Mouse (Mus musculus): Measurements from ENCODE around the gene Acvrl1. TPM values are rescaled to one million over a fixed set of nuclear protein-coding genes. Genes with fewer than 3 reads are reported as not detected.

Acvrl1 gene
- total RNA-seq, 1 experiment from 2014 or later = 15.5 TPM

DNA sequence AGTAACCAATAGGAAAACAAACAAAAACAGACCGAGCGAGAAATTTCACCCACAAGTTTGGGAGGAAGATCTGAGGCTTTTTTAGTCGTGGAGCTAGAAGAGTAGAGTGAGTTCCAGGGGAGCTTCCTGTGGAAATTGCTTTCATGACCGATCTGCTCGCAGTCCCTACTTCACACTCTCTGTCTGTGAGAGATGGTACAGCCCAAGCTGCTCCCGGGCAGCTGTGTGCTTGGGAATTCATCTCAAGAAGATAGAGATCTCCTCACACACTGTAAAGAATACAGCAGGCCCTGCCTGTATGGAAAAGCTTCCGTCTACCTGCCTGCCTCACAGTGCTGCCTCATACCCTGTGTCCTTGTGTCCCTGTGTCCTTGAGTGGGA lies 63.9 kb downstream of the Acvrl1 start:
- DNase-seq = no peak

DNA sequence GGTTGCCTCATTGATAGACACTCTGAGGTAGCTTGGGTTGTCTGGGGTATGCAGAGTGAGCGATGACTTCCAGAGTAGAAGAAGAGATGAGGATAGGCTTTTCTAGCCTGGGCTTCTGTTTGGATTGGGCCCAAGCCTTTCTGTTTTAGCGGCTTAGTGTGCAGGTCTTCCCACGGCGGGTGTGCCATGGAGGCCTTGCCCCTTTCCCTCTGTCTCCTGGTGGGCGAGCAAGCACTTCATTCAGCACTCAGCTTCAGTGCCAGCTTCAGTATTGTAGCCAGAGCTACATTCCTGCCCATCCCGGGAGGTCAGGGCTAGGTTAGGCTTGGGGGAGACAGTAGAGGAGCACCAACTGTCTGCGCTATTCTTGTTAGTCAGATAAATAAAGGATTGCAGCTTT lies 64.3 kb downstream of the Acvrl1 start:
- no peak for DNase-seq

DNA sequence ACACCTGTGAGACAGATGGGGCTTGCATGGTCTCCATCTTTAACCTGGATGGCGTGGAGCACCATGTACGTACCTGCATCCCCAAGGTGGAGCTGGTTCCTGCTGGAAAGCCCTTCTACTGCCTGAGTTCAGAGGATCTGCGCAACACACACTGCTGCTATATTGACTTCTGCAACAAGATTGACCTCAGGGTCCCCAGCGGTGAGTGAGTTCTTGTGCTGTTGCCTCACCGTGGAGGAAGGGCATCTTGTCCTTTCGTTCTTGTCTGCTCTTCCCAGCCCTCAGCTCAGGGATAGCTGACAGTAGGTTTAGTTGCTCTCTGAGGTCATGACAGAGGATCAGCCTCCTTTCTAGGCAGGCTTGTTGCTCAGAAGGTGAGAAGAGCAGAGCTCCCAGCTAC lies 65.6 kb downstream of the Acvrl1 start:
- no peak for DNase-seq

Small RNA genes lying within 50 kb of the gene (microRNA-seq; reads per million reads assigned to microRNA genes)
- 0 reads per million in 2 experiments for gene Mir6962

Other genes starting within 250 kb of the Acvrl1 start
- not detected in 2 replicates for gene Gm47841, start 81.1 kb upstream of the Acvrl1 start, total RNA-seq (2021)
- 9.0 and 10.2 TPM in 2 replicates for gene Fignl2, start 50.0 kb upstream of the Acvrl1 start, total RNA-seq (2021)
- gene Ankrd33, start 12.8 kb upstream of the Acvrl1 start, total RNA-seq (2021) = 0.62 and 0.64 TPM in 2 replicates
- gene Acvr1b, start 45.5 kb downstream of the Acvrl1 start, total RNA-seq (2021) = 9.0 and 11.2 TPM in 2 replicates
- 9.8 and 16.3 TPM in 2 replicates for gene Grasp, start 95.7 kb downstream of the Acvrl1 start, total RNA-seq (2021)
- gene Nr4a1, start 125.7 kb downstream of the Acvrl1 start, total RNA-seq (2021) = 98.7 and 131 TPM in 2 replicates
- gene Atg101, start 155.8 kb downstream of the Acvrl1 start, total RNA-seq (2021) = 40.6 and 44.5 TPM in 2 replicates
- gene 6030408B16Rik, start 164.7 kb downstream of the Acvrl1 start, total RNA-seq (2021) = 0.27 TPM in 1 of 2 replicates, not detected in the other
- 1.0 and 1.3 TPM in 2 replicates for gene Krt80, start 241.6 kb downstream of the Acvrl1 start, total RNA-seq (2021)